Mouse (Mus musculus): ENCODE data around the gene Ccdc15. TPM values are rescaled to one million over a fixed set of nuclear protein-coding genes. Genes with fewer than 3 reads are reported as not detected.
"Not testable (repeated sequence)": the region's sequence is repeated elsewhere in the genome, so short reads cannot be mapped to it uniquely, and the experiment has no call there.

The Ccdc15 gene
- polyA plus RNA-seq, 1 experiment from 2014 or later = 8.3 TPM

DNA sequence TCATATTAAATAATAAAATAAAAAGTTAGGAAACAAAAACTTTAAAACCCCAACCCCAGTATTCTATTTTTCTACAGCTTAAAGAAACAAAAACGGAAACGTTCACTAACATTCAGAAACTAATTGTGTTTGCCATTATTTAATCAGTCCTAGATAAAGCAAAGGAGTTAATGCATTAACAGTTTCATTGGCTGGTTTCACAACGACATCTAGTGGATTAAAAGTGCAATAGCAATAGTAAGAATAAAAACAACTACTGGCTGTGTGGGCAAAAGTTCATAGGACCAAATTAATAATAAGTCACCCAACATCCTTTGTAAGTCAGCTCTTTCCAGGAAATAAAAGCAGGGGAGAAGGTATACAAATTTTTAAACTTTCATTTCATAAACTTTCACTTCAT, 18.8 kb downstream of the Ccdc15 start:
- no peaks in the 10 kb centered on the region for H3K27me3 ChIP-seq (ENCODE audit: low read depth, poor library complexity, severe bottlenecking)
- no peaks in the 10 kb centered on the region for H3K9me3 ChIP-seq (replicated peaks)
- WGBS = 48% methylated on average over 3 of the region's 3 CpGs
- no peaks in the 10 kb centered on the region for H3K4me1 ChIP-seq
- no peaks in the 10 kb centered on the region for H3K36me3 ChIP-seq
- H3K4me3 ChIP-seq = no peak overlapping the region
- no peak for DNase-seq (ENCODE audit: low spot score)
- H3K27ac ChIP-seq = no peak overlapping the region

DNA sequence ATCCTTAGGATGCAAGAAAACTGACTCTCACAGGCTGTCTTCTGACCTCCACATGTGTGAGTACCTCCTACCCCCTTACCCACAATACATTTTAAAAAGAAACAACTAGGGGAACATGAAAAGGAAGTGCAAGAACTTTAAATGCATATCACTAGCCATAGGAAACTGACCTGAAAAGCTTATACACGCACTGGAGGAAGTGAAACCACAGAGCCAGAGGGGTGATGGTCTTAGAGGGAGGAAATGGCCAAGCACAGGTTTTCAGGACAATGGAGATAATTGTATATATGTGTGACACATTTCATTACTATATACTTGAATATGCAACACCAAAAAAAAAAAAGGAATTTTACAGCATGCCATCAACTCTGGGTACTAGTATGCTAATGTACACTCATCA, 46.5 kb downstream of the Ccdc15 start:
- no peak overlapping the region for H3K27ac ChIP-seq
- 90% methylated on average over 1 of the region's 1 CpGs for WGBS
- H3K36me3 ChIP-seq = no peaks in the 10 kb centered on the region
- no peak overlapping the region for H3K4me3 ChIP-seq
- H3K9me3 ChIP-seq (replicated peaks) = no peaks in the 10 kb centered on the region
- no peaks in the 10 kb centered on the region for H3K4me1 ChIP-seq
- no peak for DNase-seq (ENCODE audit: low spot score)
- no peaks in the 10 kb centered on the region for H3K27me3 ChIP-seq (ENCODE audit: low read depth, poor library complexity, severe bottlenecking)

- H3K27ac ChIP-seq; H3K36me3 ChIP-seq; DNase-seq (ENCODE audit: low spot score); H3K4me3 ChIP-seq; H3K27me3 ChIP-seq (ENCODE audit: low read depth, poor library complexity, severe bottlenecking); H3K4me1 ChIP-seq; H3K9me3 ChIP-seq (replicated peaks): not testable (repeated sequence)
- WGBS = 69% methylated on average over 1 of the region's 1 CpGs
Observed at GRCm38 (mm10) chr9:37300501-37300900, 47.7 kb downstream of the Ccdc15 start.

- H3K9me3 ChIP-seq (replicated peaks) = no peaks in the 10 kb centered on the region
- no peak for DNase-seq (ENCODE audit: low spot score)
- no peak overlapping the region for H3K4me3 ChIP-seq
- no peak overlapping the region for H3K27ac ChIP-seq
- no peaks in the 10 kb centered on the region for H3K36me3 ChIP-seq
- H3K4me1 ChIP-seq = no peaks in the 10 kb centered on the region
- no peaks in the 10 kb centered on the region for H3K27me3 ChIP-seq (ENCODE audit: low read depth, poor library complexity, severe bottlenecking)
Observed at GRCm38 (mm10) chr9:37295586-37295985, 52.6 kb downstream of the Ccdc15 start.

DNA sequence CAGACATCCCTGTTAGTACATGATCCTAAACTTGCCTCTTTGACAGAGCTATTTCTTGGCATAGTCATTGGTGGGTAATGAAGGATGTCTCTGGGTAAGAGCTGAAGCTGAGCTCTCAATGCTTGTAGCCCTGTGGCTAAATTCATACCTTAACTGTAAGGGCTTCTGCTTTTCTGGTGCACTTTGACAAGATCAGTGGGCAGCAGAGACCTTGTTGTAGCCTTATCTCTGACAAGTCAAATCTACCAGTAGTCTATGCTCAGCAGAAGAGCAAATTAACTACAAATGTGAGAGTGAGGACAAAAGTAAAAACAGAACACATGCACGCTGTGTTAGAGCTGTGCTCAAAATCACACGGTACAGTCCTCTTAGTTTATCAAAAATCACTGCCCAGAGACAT, 81.6 kb downstream of the Ccdc15 start:
- Histone ChIP-seq H3K4me3 (no peak overlapping the region), H3K27ac (no peak overlapping the region), H3K27me3 (ENCODE audit: low read depth, poor library complexity, severe bottlenecking) (no peaks in the 10 kb centered on the region), H3K36me3 (no peaks in the 10 kb centered on the region), H3K4me1 (no peaks in the 10 kb centered on the region), H3K9me3 (replicated peaks) (no peaks in the 10 kb centered on the region)
- WGBS = 93% methylated on average over 2 of the region's 2 CpGs
- no peak for DNase-seq (ENCODE audit: low spot score)

GRCm38 (mm10) chr9:37255889-37256225, 92.4 kb downstream of the Ccdc15 start:
- DNase-seq (ENCODE audit: low spot score) = peak; percentile 62
- no peaks in the 10 kb centered on the region for H3K9me3 ChIP-seq (replicated peaks)
- peak overlapping the region; percentile 60 for H3K4me3 ChIP-seq
- peaks cover 21% of the 10 kb centered on the region; the same call in 1 of the 2 replicates for H3K27me3 ChIP-seq (ENCODE audit: low read depth, poor library complexity, severe bottlenecking)
- no peaks in the 10 kb centered on the region for H3K36me3 ChIP-seq
- peak overlapping the region; percentile 74 for H3K27ac ChIP-seq
- peaks cover 15% of the 10 kb centered on the region for H3K4me1 ChIP-seq
- whole genome bisulfite sequencing = 40% methylated on average over 7 of the region's 7 CpGs

- H3K27ac ChIP-seq = peak within 1 kb of the TSS; percentile 74
- peaks cover 21% of the 10 kb centered on the region; the same call in 1 of the 2 replicates for H3K27me3 ChIP-seq (ENCODE audit: low read depth, poor library complexity, severe bottlenecking)
- WGBS = 3% methylated on average over 38 of the region's 38 CpGs
- H3K4me1 ChIP-seq = peaks cover 15% of the 10 kb centered on the region
- H3K4me3 ChIP-seq = peak within 1 kb of the TSS; percentile 60
- H3K9me3 ChIP-seq (replicated peaks) = no peaks in the 10 kb centered on the region
- no peaks in the 10 kb centered on the region for H3K36me3 ChIP-seq
- peak; percentile 74 for DNase-seq (ENCODE audit: low spot score)
Observed at GRCm38 (mm10) chr9:37255149-37255888, 92.9 kb downstream of the Ccdc15 start, which contains the start of gene Slc37a2. TSS of gene Slc37a2 (minus strand) at chr9:37255738.

GRCm38 (mm10) chr9:37254531-37255110, 93.6 kb downstream of the Ccdc15 start:
- DNase-seq (ENCODE audit: low spot score) = no peak
- Histone ChIP-seq H3K27me3 (ENCODE audit: low read depth, poor library complexity, severe bottlenecking) (peaks cover 21% of the 10 kb centered on the region; the same call in 1 of the 2 replicates), H3K4me1 (peaks cover 15% of the 10 kb centered on the region), H3K9me3 (replicated peaks) (no peaks in the 10 kb centered on the region), H3K36me3 (no peaks in the 10 kb centered on the region), H3K4me3 (peak overlapping the region; percentile 60), H3K27ac (peak overlapping the region; percentile 74)
- 22% methylated on average over 6 of the region's 6 CpGs for WGBS

- no peak for DNase-seq (ENCODE audit: low spot score)
- Histone ChIP-seq H3K27me3 (ENCODE audit: low read depth, poor library complexity, severe bottlenecking) (peaks cover 10% of the 10 kb centered on the region; the same call in 1 of the 2 replicates), H3K4me3 (no peak overlapping the region), H3K4me1 (peaks cover 25% of the 10 kb centered on the region), H3K36me3 (no peaks in the 10 kb centered on the region), H3K27ac (no peak overlapping the region), H3K9me3 (replicated peaks) (no peaks in the 10 kb centered on the region)
- WGBS = 85% methylated on average over 6 of the region's 6 CpGs
Observed at GRCm38 (mm10) chr9:37250631-37251030, 97.6 kb downstream of the Ccdc15 start.

DNA sequence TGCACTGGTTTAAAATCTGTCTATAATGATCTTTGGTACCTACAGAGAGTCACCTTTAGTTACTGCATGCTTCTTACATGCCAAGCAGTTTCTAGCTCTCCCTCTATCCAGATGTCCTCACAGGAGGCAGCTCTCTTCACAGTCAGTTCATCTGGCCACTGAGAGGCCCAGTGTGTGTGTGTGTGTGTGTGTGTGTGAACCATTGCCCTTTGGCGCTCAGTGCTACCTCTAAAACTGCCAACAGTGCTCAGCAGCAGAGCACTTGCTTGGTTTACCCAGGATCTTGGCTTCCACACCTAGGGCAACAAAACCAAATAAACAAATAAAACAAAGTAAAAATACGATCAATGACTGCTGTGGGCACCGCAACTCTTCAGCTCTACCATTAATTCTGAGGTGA, 98.3 kb downstream of the Ccdc15 start:
- peaks cover 10% of the 10 kb centered on the region; the same call in 1 of the 2 replicates for H3K27me3 ChIP-seq (ENCODE audit: low read depth, poor library complexity, severe bottlenecking)
- H3K4me1 ChIP-seq = peaks cover 18% of the 10 kb centered on the region
- H3K9me3 ChIP-seq (replicated peaks) = no peaks in the 10 kb centered on the region
- no peak overlapping the region for H3K4me3 ChIP-seq
- WGBS = 84% methylated on average over 3 of the region's 3 CpGs
- H3K36me3 ChIP-seq = no peaks in the 10 kb centered on the region
- H3K27ac ChIP-seq = no peak overlapping the region
- no peak for DNase-seq (ENCODE audit: low spot score)

DNA sequence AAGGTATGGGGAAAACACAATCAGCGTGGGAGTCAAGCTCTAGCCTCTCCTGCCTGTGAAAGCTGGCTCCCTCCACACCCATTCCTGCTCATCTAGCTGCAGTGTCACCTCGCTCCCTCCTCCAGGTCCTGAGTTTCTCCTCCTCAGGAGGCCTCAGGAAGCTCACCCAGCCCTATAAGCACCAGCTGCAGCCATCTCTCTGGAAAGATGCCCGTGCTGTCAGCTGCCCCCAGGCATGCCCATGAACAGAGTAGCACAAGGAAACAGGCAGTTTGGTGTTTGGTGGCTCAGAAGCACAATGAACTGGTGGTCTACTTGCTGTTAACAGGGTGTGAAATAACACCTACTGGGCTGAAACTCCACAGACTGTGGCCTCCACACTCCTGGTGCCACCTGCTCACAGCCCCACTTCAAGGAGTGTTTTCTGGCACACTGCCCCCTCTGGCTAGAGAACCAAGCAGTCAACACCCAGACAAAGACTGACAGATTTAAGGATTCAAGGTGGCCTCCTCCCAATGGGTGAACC, 99.8 kb downstream of the Ccdc15 start:
- no peak overlapping the region for H3K27ac ChIP-seq
- WGBS = 36% methylated on average over 3 of the region's 3 CpGs
- H3K4me3 ChIP-seq = no peak overlapping the region
- H3K9me3 ChIP-seq (replicated peaks) = no peaks in the 10 kb centered on the region
- no peak for DNase-seq (ENCODE audit: low spot score)
- H3K4me1 ChIP-seq = peaks cover 12% of the 10 kb centered on the region; the same call in 1 of the 2 replicates
- no peaks in the 10 kb centered on the region for H3K36me3 ChIP-seq
- peaks cover 9% of the 10 kb centered on the region; the same call in 1 of the 2 replicates for H3K27me3 ChIP-seq (ENCODE audit: low read depth, poor library complexity, severe bottlenecking)

- Histone ChIP-seq H3K4me3 (no peak overlapping the region), H3K27me3 (ENCODE audit: low read depth, poor library complexity, severe bottlenecking) (peaks cover 9% of the 10 kb centered on the region; the same call in 1 of the 2 replicates), H3K27ac (no peak overlapping the region), H3K36me3 (no peaks in the 10 kb centered on the region), H3K9me3 (replicated peaks) (no peaks in the 10 kb centered on the region), H3K4me1 (peaks cover 12% of the 10 kb centered on the region; the same call in 1 of the 2 replicates)
- DNase-seq (ENCODE audit: low spot score) = no peak
Observed at GRCm38 (mm10) chr9:37247429-37247828, 100.8 kb downstream of the Ccdc15 start.

DNA sequence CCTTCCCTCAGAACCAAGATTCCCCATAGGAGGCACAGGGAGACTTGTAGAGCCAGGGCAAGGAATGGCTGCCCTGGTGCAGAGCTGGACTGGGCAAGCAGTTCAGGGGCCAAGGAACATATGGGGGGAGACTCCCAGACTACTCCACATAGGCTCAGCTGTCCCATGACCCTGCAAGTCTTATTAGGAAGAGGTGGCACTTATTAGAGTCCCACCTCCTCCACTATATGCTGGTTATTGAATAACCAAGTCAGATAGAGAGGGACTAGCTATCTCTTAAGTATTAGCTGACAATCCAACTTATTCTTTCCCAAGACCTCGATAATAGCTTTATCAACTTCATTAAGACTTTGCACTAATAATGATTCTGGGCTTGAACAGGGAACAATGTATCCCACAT, 102.4 kb downstream of the Ccdc15 start:
- Histone ChIP-seq H3K36me3 (no peaks in the 10 kb centered on the region), H3K27me3 (ENCODE audit: low read depth, poor library complexity, severe bottlenecking) (peaks cover 15% of the 10 kb centered on the region; the same call in 1 of the 2 replicates), H3K27ac (no peak overlapping the region), H3K9me3 (replicated peaks) (no peaks in the 10 kb centered on the region), H3K4me1 (peaks cover 12% of the 10 kb centered on the region; the same call in 1 of the 2 replicates), H3K4me3 (no peak overlapping the region)
- DNase-seq (ENCODE audit: low spot score) = no peak
- 93% methylated on average over 1 of the region's 1 CpGs for WGBS
